Mouse (Mus musculus): ENCODE measurements at regions not wholly inside any gene's neighbourhood (a gene's known extent, or its start where the extent isn't known, plus 50 kb on each side); places are given as distances from the start of the nearest gene placed in this dataset.

GRCm38 (mm10) chr2:48469357-48469756 is 344.6 kb upstream of the Acvr2a start:
- H3K4me3 ChIP-seq: no peak overlapping the region
- no peaks in the 10 kb centered on the region for H3K4me1 ChIP-seq (replicated peaks)
- H3K4me2 ChIP-seq: no peak overlapping the region
- no peaks in the 10 kb centered on the region for H3K36me3 ChIP-seq
- no peaks in the 10 kb centered on the region for H3K27me3 ChIP-seq (replicated peaks)
- no peak for ATAC-seq (ENCODE audit: insufficient number of reproducible peaks, low FRiP score)
- no peaks in the 10 kb centered on the region for H3K9me3 ChIP-seq (replicated peaks)
- H3K9ac ChIP-seq: no peak overlapping the region
- WGBS: 93% methylated on average over 4 of the region's 4 CpGs
- no peak overlapping the region for H3K27ac ChIP-seq (ENCODE audit: poor library complexity, severe bottlenecking)

GRCm38 (mm10) chr2:48473102-48473501 is 340.8 kb upstream of the Acvr2a start:
- H3K27ac ChIP-seq (ENCODE audit: poor library complexity, severe bottlenecking): no peak overlapping the region
- H3K4me1 ChIP-seq (replicated peaks): no peaks in the 10 kb centered on the region
- no peak for ATAC-seq (ENCODE audit: insufficient number of reproducible peaks, low FRiP score)
- no peaks in the 10 kb centered on the region for H3K9me3 ChIP-seq (replicated peaks)
- 49% methylated on average over 3 of the region's 3 CpGs for WGBS
- no peak overlapping the region for H3K9ac ChIP-seq
- no peaks in the 10 kb centered on the region for H3K36me3 ChIP-seq
- H3K4me2 ChIP-seq: no peak overlapping the region
- no peak overlapping the region for H3K4me3 ChIP-seq
- H3K27me3 ChIP-seq (replicated peaks): no peaks in the 10 kb centered on the region

- no peak overlapping the region for H3K4me2 ChIP-seq
- H3K4me1 ChIP-seq (replicated peaks): no peaks in the 10 kb centered on the region
- WGBS: 82% methylated on average over 4 of the region's 4 CpGs
- H3K27me3 ChIP-seq (replicated peaks): no peaks in the 10 kb centered on the region
- no peak overlapping the region for H3K9ac ChIP-seq
- H3K4me3 ChIP-seq: no peak overlapping the region
- no peaks in the 10 kb centered on the region for H3K9me3 ChIP-seq (replicated peaks)
- H3K36me3 ChIP-seq: no peaks in the 10 kb centered on the region
- no peak overlapping the region for H3K27ac ChIP-seq (ENCODE audit: poor library complexity, severe bottlenecking)
- no peak for ATAC-seq (ENCODE audit: insufficient number of reproducible peaks, low FRiP score)
Observed at GRCm38 (mm10) chr2:48474642-48475041, 339.3 kb upstream of the Acvr2a start.

- Histone ChIP-seq H3K4me3 (no peak overlapping the region), H3K4me1 (replicated peaks) (no peaks in the 10 kb centered on the region), H3K4me2 (no peak overlapping the region), H3K27ac (ENCODE audit: poor library complexity, severe bottlenecking) (no peak overlapping the region), H3K36me3 (no peaks in the 10 kb centered on the region), H3K9ac (no peak overlapping the region), H3K9me3 (replicated peaks) (no peaks in the 10 kb centered on the region), H3K27me3 (replicated peaks) (no peaks in the 10 kb centered on the region)
- ATAC-seq (ENCODE audit: insufficient number of reproducible peaks, low FRiP score): no peak
- 57% methylated on average over 3 of the region's 3 CpGs for WGBS
Observed at GRCm38 (mm10) chr2:48476777-48477176, 337.1 kb upstream of the Acvr2a start.

GRCm38 (mm10) chr2:48477336-48477735 is 336.6 kb upstream of the Acvr2a start:
- Histone ChIP-seq H3K4me2 (no peak overlapping the region), H3K9ac (no peak overlapping the region), H3K27me3 (replicated peaks) (no peaks in the 10 kb centered on the region), H3K36me3 (no peaks in the 10 kb centered on the region), H3K27ac (ENCODE audit: poor library complexity, severe bottlenecking) (no peak overlapping the region), H3K4me1 (replicated peaks) (no peaks in the 10 kb centered on the region), H3K4me3 (no peak overlapping the region), H3K9me3 (replicated peaks) (no peaks in the 10 kb centered on the region)
- 65% methylated on average over 2 of the region's 2 CpGs for WGBS
- ATAC-seq (ENCODE audit: insufficient number of reproducible peaks, low FRiP score): no peak

- H3K36me3 ChIP-seq: no peaks in the 10 kb centered on the region
- ATAC-seq (ENCODE audit: insufficient number of reproducible peaks, low FRiP score): no peak
- no peaks in the 10 kb centered on the region for H3K27me3 ChIP-seq (replicated peaks)
- H3K4me1 ChIP-seq (replicated peaks): no peaks in the 10 kb centered on the region
- H3K9ac ChIP-seq: no peak overlapping the region
- H3K4me2 ChIP-seq: no peak overlapping the region
- H3K4me3 ChIP-seq: no peak overlapping the region
- H3K27ac ChIP-seq (ENCODE audit: poor library complexity, severe bottlenecking): no peak overlapping the region
- no peaks in the 10 kb centered on the region for H3K9me3 ChIP-seq (replicated peaks)
- WGBS: 91% methylated on average over 1 of the region's 1 CpGs
Observed at GRCm38 (mm10) chr2:48479601-48480000, 334.3 kb upstream of the Acvr2a start.

GRCm38 (mm10) chr2:48480428-48481191 is 333.3 kb upstream of the Acvr2a start:
- no peak overlapping the region for H3K9ac ChIP-seq
- H3K9me3 ChIP-seq (replicated peaks): no peaks in the 10 kb centered on the region
- no peaks in the 10 kb centered on the region for H3K4me1 ChIP-seq (replicated peaks)
- ATAC-seq (ENCODE audit: insufficient number of reproducible peaks, low FRiP score): no peak
- no peaks in the 10 kb centered on the region for H3K36me3 ChIP-seq
- H3K4me3 ChIP-seq: no peak overlapping the region
- H3K27ac ChIP-seq (ENCODE audit: poor library complexity, severe bottlenecking): no peak overlapping the region
- no peak overlapping the region for H3K4me2 ChIP-seq
- 82% methylated on average over 9 of the region's 9 CpGs for WGBS
- no peaks in the 10 kb centered on the region for H3K27me3 ChIP-seq (replicated peaks)

- no peak for ATAC-seq (ENCODE audit: insufficient number of reproducible peaks, low FRiP score)
- H3K9ac ChIP-seq: no peak overlapping the region
- no peak overlapping the region for H3K4me3 ChIP-seq
- no peaks in the 10 kb centered on the region for H3K9me3 ChIP-seq (replicated peaks)
- no peaks in the 10 kb centered on the region for H3K4me1 ChIP-seq (replicated peaks)
- H3K27me3 ChIP-seq (replicated peaks): no peaks in the 10 kb centered on the region
- H3K36me3 ChIP-seq: no peaks in the 10 kb centered on the region
- 66% methylated on average over 12 of the region's 12 CpGs for WGBS
- H3K27ac ChIP-seq (ENCODE audit: poor library complexity, severe bottlenecking): no peak overlapping the region
- H3K4me2 ChIP-seq: no peak overlapping the region
Observed at GRCm38 (mm10) chr2:48481209-48481742, 332.6 kb upstream of the Acvr2a start.

GRCm38 (mm10) chr2:48493574-48493973 is 320.3 kb upstream of the Acvr2a start:
- WGBS: 61% methylated on average over 3 of the region's 3 CpGs

GRCm38 (mm10) chr2:48494065-48494464 is 319.8 kb upstream of the Acvr2a start:
- no peak for ATAC-seq (ENCODE audit: insufficient number of reproducible peaks, low FRiP score)
- WGBS: 52% methylated on average over 2 of the region's 2 CpGs
- H3K27ac ChIP-seq (ENCODE audit: poor library complexity, severe bottlenecking): no peak overlapping the region
- H3K9me3 ChIP-seq (replicated peaks): no peaks in the 10 kb centered on the region
- no peak overlapping the region for H3K9ac ChIP-seq
- H3K4me2 ChIP-seq: no peak overlapping the region
- no peaks in the 10 kb centered on the region for H3K27me3 ChIP-seq (replicated peaks)
- no peaks in the 10 kb centered on the region for H3K4me1 ChIP-seq (replicated peaks)
- H3K4me3 ChIP-seq: no peak overlapping the region
- H3K36me3 ChIP-seq: no peaks in the 10 kb centered on the region

More at GRCm38 (mm10) chr2:48493574-48493973, 320.3 kb upstream of the Acvr2a start:
- no peaks in the 10 kb centered on the region for H3K36me3 ChIP-seq
- H3K9ac ChIP-seq: no peak overlapping the region
- H3K27me3 ChIP-seq (replicated peaks): no peaks in the 10 kb centered on the region
- H3K9me3 ChIP-seq (replicated peaks): no peaks in the 10 kb centered on the region
- H3K27ac ChIP-seq (ENCODE audit: poor library complexity, severe bottlenecking): no peak overlapping the region
- H3K4me1 ChIP-seq (replicated peaks): no peaks in the 10 kb centered on the region
- H3K4me2 ChIP-seq: no peak overlapping the region
- no peak for ATAC-seq (ENCODE audit: insufficient number of reproducible peaks, low FRiP score)
- H3K4me3 ChIP-seq: no peak overlapping the region

GRCm38 (mm10) chr2:48494632-48495031 is 319.3 kb upstream of the Acvr2a start:
- Histone ChIP-seq H3K27me3 (replicated peaks) (no peaks in the 10 kb centered on the region), H3K27ac (ENCODE audit: poor library complexity, severe bottlenecking) (no peak overlapping the region), H3K9ac (no peak overlapping the region), H3K4me3 (no peak overlapping the region), H3K9me3 (replicated peaks) (no peaks in the 10 kb centered on the region), H3K4me1 (replicated peaks) (no peaks in the 10 kb centered on the region), H3K36me3 (no peaks in the 10 kb centered on the region), H3K4me2 (no peak overlapping the region)
- no peak for ATAC-seq (ENCODE audit: insufficient number of reproducible peaks, low FRiP score)
- WGBS: 83% methylated on average over 3 of the region's 3 CpGs

All from heart, embryonic 12.5 days (tissue).